Mouse (Mus musculus) adrenal gland, adult 2 months (tissue): ENCODE data around the gene N4bp2l1. TPM values are rescaled to one million over a fixed set of nuclear protein-coding genes. Genes with fewer than 3 reads are reported as not detected.

ENCODE experiments used
- DNase-seq: peaks from one replicate; pipeline ENCODE4 v3.0.0; 2021
- polyA plus RNA-seq: library from polyadenylated mRNA; depleted of rRNA; stranded (reverse); fragments of >200 nt; gene quantifications from 2 replicates; pipeline ENCODE4 v1.2.3, GENCODE M21; 2012; rRNA removed
- total RNA-seq, 2 experiments: library from RNA; stranded (reverse); gene quantifications; 2 replicates each; pipeline ENCODE4 v1.2.3; 2021

N4bp2l1 gene
- total and polyA plus RNA-seq, 3 experiments: 20.1 to 32.7 (median 28.2) TPM

- no peak for DNase-seq
Observed at GRCm38 (mm10) chr5:150566971-150567370, 30.0 kb downstream of the N4bp2l1 start.

GRCm38 (mm10) chr5:150566226-150566625, 30.8 kb downstream of the N4bp2l1 start:
- no peak for DNase-seq

DNA sequence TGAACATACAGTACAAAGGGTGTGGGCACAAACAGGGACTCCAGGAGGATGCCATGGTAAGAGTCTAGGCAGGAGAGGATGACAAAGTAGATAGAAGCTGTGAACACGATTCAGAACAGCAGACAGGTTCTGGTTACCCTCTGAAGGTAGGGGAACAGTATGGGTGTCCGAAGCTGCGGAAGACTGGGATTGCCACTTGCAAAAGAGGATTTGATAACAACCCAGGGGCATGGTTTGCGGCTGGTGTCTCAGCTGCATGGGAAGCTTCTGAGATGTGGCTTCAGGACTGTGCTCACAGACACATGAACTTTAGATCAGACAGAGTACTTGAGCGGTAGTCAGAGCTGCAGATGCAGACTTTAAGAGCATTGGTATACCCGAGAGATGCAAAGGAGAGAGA, 32.6 kb downstream of the N4bp2l1 start:
- DNase-seq: no peak

GRCm38 (mm10) chr5:150561783-150562182, 35.2 kb downstream of the N4bp2l1 start:
- no peak for DNase-seq

- no peak for DNase-seq
Observed at GRCm38 (mm10) chr5:150561376-150561775, 35.6 kb downstream of the N4bp2l1 start.

- no peak for DNase-seq
Observed at GRCm38 (mm10) chr5:150560851-150561250, 36.1 kb downstream of the N4bp2l1 start.

- DNase-seq: no peak
Observed at GRCm38 (mm10) chr5:150559519-150560103, 37.4 kb downstream of the N4bp2l1 start.

GRCm38 (mm10) chr5:150551637-150552036, 45.4 kb downstream of the N4bp2l1 start:
- no peak for DNase-seq

DNA sequence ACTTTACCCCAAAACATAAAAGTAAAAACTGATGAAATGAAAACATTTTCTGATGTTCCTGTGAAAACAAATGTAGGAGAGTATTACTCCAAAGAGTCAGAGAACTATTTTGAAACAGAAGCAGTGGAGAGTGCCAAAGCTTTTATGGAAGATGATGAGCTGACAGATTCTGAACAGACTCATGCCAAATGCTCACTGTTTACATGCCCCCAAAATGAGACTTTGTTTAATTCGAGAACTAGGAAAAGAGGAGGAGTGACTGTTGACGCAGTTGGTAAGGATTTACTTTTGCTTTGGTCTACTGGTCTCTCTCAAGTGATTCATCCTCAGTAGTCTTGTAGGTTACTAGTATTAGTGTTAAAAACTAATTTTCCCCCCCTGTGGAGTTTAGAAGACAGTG, 53.8 kb downstream of the N4bp2l1 start:
- DNase-seq: no peak

DNA sequence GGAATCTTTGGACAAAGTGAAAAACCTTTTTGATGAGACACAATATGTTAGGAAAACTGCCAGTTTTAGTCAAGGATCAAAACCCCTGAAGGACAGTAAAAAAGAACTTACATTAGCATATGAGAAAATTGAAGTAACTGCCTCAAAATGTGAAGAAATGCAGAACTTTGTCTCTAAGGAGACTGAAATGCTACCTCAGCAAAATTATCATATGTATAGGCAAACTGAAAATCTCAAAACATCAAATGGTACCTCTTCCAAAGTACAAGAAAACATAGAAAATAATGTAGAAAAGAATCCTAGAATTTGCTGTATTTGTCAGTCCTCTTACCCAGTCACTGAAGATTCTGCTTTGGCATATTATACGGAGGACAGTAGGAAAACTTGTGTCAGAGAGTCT, 55.7 kb downstream of the N4bp2l1 start:
- no peak for DNase-seq

- no peak for DNase-seq
Observed at GRCm38 (mm10) chr5:150525239-150525638, 71.7 kb downstream of the N4bp2l1 start.

- no peak for DNase-seq
Observed at GRCm38 (mm10) chr5:150522867-150523234, 74.1 kb downstream of the N4bp2l1 start.

- DNase-seq: peak; percentile 94
Observed at GRCm38 (mm10) chr5:150521937-150522866, 74.8 kb downstream of the N4bp2l1 start, which contains the start of gene Brca2. Gene Brca2, plus strand, starts transcription at chr5:150522630.

Other genes starting within 250 kb of the N4bp2l1 start
- not detected for gene Zar1l, start 79.0 kb downstream of the N4bp2l1 start, total RNA-seq
- not detected in 2 replicates for gene Zar1l, start 79.0 kb downstream of the N4bp2l1 start, polyA plus RNA-seq
- 1 to 10 TPM; 4.2 to 5.7 TPM for gene Brca2, start 74.6 kb downstream of the N4bp2l1 start, total RNA-seq
- gene Brca2, start 74.6 kb downstream of the N4bp2l1 start, polyA plus RNA-seq: 1.5 and 2.6 TPM in 2 replicates
- 10 to 100 TPM; 66.0 to 71.4 TPM for gene N4bp2l2, start 69.0 kb upstream of the N4bp2l1 start, total RNA-seq
- 5.3 and 6.8 TPM in 2 replicates for gene N4bp2l2, start 69.0 kb upstream of the N4bp2l1 start, polyA plus RNA-seq
- gene Pds5b, start 76.6 kb upstream of the N4bp2l1 start, total RNA-seq: 10 to 100 TPM; 21.4 to 22.8 TPM
- gene Pds5b, start 76.6 kb upstream of the N4bp2l1 start, polyA plus RNA-seq: 1.0 and 1.2 TPM in 2 replicates